Mouse (Mus musculus) embryonic facial prominence, embryonic 15.5 days (tissue): Measurements from ENCODE around the gene Pdzd8. TPM values are rescaled to one million over a fixed set of nuclear protein-coding genes. Genes with fewer than 3 reads are reported as not detected.

Experiments used
- ATAC-seq: fragments of 200-750 bp; cut with Nextera tagmentation; 2 replicates; pipeline ENCODE4 v1.8.0; 2017; ENCODE audit warnings: low read depth, moderate TSS enrichment; ENCODE audit not compliant: insufficient number of reproducible peaks, low FRiP score, low TSS enrichment
- H3K27ac ChIP-seq: fragments of 300-500 bp; sonication (generic); replicated peaks from 2 replicates; pipeline ENCODE4 v1.5.1; 2015; ENCODE audit warnings: mild to moderate bottlenecking, inconsistent platforms
- H3K27me3 ChIP-seq: fragments of 300-500 bp; sonication (generic); 2 replicates; pipeline ENCODE4 v1.6.1; 2015; ENCODE audit warnings: inconsistent platforms
- H3K36me3 ChIP-seq: fragments of 300-500 bp; sonication (generic); 2 replicates; pipeline ENCODE4 v1.6.1; 2015; ENCODE audit warnings: mild to moderate bottlenecking, inconsistent platforms
- H3K4me1 ChIP-seq: fragments of 300-500 bp; sonication (generic); 2 replicates; pipeline ENCODE4 v1.6.1; 2015; ENCODE audit warnings: inconsistent platforms
- H3K4me2 ChIP-seq: fragments of 300-500 bp; sonication (generic); replicated peaks from 2 replicates; pipeline ENCODE4 v1.6.1; 2015; ENCODE audit warnings: mild to moderate bottlenecking, inconsistent platforms
- H3K4me3 ChIP-seq: fragments of 300-500 bp; sonication (generic); replicated peaks from 2 replicates; pipeline ENCODE4 v1.5.1; 2015; ENCODE audit warnings: mild to moderate bottlenecking, inconsistent platforms
- H3K9ac ChIP-seq: fragments of 300-500 bp; sonication (generic); 2 replicates; pipeline ENCODE4 v1.6.1; 2015; ENCODE audit warnings: inconsistent platforms
- H3K9me3 ChIP-seq: fragments of 300-500 bp; sonication (generic); replicated peaks from 2 replicates; pipeline ENCODE4 v1.6.1; 2016; ENCODE audit warnings: inconsistent platforms
- WGBS: fragments of 180-500 bp; shearing (Covaris S2); methylation state at CpG from one replicate; pipeline ENCODE4 v1.1.7; 2015; 5-methylcytosine and 5-hydroxymethylcytosine counted together
- polyA plus RNA-seq: library from polyadenylated mRNA; unstranded; fragments of >200 nt; fragmentation: Nextera tagmentation; extraction: Ambion mirVana; gene quantifications from 2 replicates; pipeline ENCODE4 v1.2.1, GENCODE M21; 2015

Pdzd8 gene
- polyA plus RNA-seq, 1 experiment from 2014 or later: 10.1 TPM

DNA sequence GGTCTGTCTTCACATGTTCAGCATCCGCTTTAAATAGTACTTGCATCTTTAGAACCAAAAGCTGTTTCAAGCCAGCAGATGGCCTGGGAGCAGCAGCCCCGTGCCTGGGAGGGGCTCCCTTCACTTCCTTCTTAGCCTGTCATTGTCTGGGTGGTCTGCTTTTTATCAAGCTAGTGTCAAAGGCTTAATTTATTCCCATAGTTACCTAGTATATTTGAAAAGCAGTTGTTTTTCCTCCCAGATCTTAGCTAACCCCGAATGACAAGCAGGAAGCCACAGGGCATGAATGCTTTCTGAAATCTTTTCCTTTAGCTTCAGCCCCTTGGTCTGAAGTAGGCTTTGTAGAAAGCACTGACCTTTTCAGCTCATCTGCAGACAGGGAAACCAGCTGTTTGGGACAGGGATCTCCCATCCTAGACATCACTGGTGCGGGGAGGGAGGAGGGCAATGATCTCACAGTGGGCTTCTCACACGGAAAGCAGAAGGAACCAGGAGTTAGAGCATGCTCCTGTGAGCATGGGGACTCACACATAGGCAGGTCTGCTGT is 78.1 kb downstream of the Pdzd8 start:
- H3K27me3 ChIP-seq: peaks cover under 1% of the 10 kb centered on the region; the same call in 1 of the 2 replicates
- 13% methylated on average over 5 of the region's 5 CpGs for whole genome bisulfite sequencing
- no peak overlapping the region for H3K27ac ChIP-seq
- no peaks in the 10 kb centered on the region for H3K9me3 ChIP-seq
- no peak overlapping the region for H3K4me2 ChIP-seq
- H3K9ac ChIP-seq: no peak overlapping the region
- no peaks in the 10 kb centered on the region for H3K36me3 ChIP-seq
- peaks cover 9% of the 10 kb centered on the region; the same call in 1 of the 2 replicates for H3K4me1 ChIP-seq
- H3K4me3 ChIP-seq: no peak overlapping the region
- ATAC-seq: no peak

GRCm38 (mm10) chr19:59265907-59266306 is 79.7 kb downstream of the Pdzd8 start:
- no peak overlapping the region for H3K4me2 ChIP-seq
- no peaks in the 10 kb centered on the region for H3K36me3 ChIP-seq
- H3K4me3 ChIP-seq: no peak overlapping the region
- peaks cover 16% of the 10 kb centered on the region; the same call in 1 of the 2 replicates for H3K4me1 ChIP-seq
- H3K9ac ChIP-seq: no peak overlapping the region
- H3K27ac ChIP-seq: no peak overlapping the region
- H3K27me3 ChIP-seq: peaks cover 10% of the 10 kb centered on the region; the same call in 1 of the 2 replicates
- H3K9me3 ChIP-seq: no peaks in the 10 kb centered on the region
- WGBS: 55% methylated on average over 6 of the region's 6 CpGs
- ATAC-seq: no peak

DNA sequence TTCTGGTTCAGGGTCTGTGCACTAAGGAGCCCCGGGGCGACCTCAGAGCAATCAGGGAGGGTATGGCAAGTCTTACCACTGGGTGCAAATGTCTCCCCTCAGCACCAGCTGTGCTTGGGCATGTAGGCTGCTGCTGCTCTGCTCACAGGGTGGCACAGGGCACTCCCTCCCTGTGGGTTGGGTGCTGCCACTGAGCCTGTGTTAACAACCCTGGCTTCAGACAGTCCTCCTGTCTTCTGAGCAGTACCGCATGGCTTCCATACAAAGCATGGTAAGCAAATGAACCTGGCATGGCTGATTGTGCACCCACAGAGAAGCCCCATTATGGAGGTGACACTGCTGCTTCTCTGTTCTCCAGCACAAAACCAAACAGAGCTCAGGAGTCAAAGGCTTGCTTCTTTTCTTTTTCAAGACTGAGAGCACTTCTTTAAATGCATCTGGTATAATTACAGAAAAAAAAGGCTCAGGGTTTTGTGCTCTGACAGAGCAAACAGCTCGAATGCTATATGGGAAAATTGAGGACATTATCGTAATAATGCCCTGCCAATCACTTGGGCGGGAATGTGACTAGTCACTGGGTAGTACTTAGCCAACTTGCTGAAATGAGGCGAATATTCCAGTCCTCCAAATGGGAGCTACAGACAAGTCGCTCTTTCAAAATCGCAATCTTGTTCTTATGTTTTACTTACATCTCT is 80.6 kb downstream of the Pdzd8 start:
- ATAC-seq: no peak
- H3K36me3 ChIP-seq: no peaks in the 10 kb centered on the region

GRCm38 (mm10) chr19:59263171-59263570 is 82.4 kb downstream of the Pdzd8 start:
- Histone ChIP-seq H3K4me3 (no peak overlapping the region), H3K9me3 (no peaks in the 10 kb centered on the region), H3K4me2 (no peak overlapping the region), H3K9ac (no peak overlapping the region), H3K27me3 (peaks cover 18% of the 10 kb centered on the region; the same call in 1 of the 2 replicates), H3K4me1 (peaks cover 20% of the 10 kb centered on the region; the same call in 1 of the 2 replicates), H3K27ac (no peak overlapping the region), H3K36me3 (no peaks in the 10 kb centered on the region)
- WGBS: 81% methylated on average over 9 of the region's 9 CpGs
- ATAC-seq: no peak

More for the DNA sequence above, 80.6 kb downstream of the Pdzd8 start:
- H3K4me1 ChIP-seq: peaks cover 20% of the 10 kb centered on the region; the same call in 1 of the 2 replicates
- no peak overlapping the region for H3K4me2 ChIP-seq
- no peaks in the 10 kb centered on the region for H3K9me3 ChIP-seq
- WGBS: 62% methylated on average over 9 of the region's 9 CpGs
- peaks cover 18% of the 10 kb centered on the region; the same call in 1 of the 2 replicates for H3K27me3 ChIP-seq
- no peak overlapping the region for H3K4me3 ChIP-seq
- H3K9ac ChIP-seq: no peak overlapping the region
- no peak overlapping the region for H3K27ac ChIP-seq

- WGBS: 44% methylated on average over 7 of the region's 7 CpGs
- peak overlapping the region; percentile 86; the same call in 1 of the 2 replicates for H3K4me2 ChIP-seq
- no peak overlapping the region for H3K27ac ChIP-seq
- no peaks in the 10 kb centered on the region for H3K9me3 ChIP-seq
- no peak for ATAC-seq
- H3K9ac ChIP-seq: no peak overlapping the region
- H3K4me1 ChIP-seq: peaks cover 11% of the 10 kb centered on the region; the same call in 1 of the 2 replicates
- peak overlapping the region; percentile 43; the same call in 1 of the 2 replicates for H3K4me3 ChIP-seq
- peaks cover 18% of the 10 kb centered on the region; the same call in 1 of the 2 replicates for H3K27me3 ChIP-seq
- H3K36me3 ChIP-seq: no peaks in the 10 kb centered on the region
Measured at GRCm38 (mm10) chr19:59261604-59262003, 84.0 kb downstream of the Pdzd8 start.

DNA sequence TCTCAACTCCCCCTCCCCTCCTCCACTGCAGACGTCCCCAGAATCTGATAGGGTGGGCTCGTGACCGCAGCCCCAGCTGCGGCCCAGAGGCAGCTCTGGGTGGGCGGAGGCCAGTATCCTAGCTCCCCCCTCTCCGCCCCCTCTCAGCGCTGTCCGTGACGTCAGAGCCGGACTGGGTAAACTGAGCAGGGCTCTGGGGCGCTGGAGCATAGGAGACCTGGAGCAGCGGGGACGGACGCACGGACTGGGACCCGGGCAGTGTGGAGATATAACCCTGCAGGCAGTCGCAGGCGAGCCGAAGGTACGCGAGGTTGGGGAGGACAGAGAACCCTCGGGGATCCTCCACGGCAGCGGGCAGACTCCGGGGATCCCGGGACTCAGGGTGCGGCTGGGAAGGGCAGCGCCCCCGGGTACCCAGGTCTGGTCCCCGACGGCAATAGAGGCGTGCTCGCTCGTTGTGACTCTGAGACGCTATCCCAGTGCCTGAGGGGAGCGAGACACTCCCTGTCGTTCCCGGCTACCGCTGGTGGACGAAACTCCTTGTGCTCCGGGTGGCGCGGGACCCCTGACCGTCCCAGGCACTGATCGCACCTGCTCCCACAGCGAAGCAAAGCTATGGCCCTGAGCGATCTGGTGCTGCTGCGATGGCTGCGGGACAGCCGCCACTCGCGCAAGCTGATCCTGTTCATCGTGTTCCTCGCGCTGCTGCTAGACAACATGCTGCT is 84.7 kb downstream of the Pdzd8 start, which contains the start of gene Slc18a2:
TSS of gene Slc18a2 (plus strand) at position 179 of the 725 bp plus-strand sequence.
- Histone ChIP-seq H3K9ac (no peak within 1 kb of the TSS), H3K4me3 (peak within 1 kb of the TSS; percentile 43), H3K27ac (no peak within 1 kb of the TSS), H3K4me2 (peak within 1 kb of the TSS; percentile 86), H3K9me3 (no peaks in the 10 kb centered on the region), H3K36me3 (no peaks in the 10 kb centered on the region), H3K27me3 (peaks cover 18% of the 10 kb centered on the region; the same call in 1 of the 2 replicates), H3K4me1 (peaks cover 11% of the 10 kb centered on the region; the same call in 1 of the 2 replicates)
- under 1% methylated on average over 55 of the region's 55 CpGs for WGBS
- ATAC-seq: peak; percentile 73; the same call in 1 of the 2 replicates

DNA sequence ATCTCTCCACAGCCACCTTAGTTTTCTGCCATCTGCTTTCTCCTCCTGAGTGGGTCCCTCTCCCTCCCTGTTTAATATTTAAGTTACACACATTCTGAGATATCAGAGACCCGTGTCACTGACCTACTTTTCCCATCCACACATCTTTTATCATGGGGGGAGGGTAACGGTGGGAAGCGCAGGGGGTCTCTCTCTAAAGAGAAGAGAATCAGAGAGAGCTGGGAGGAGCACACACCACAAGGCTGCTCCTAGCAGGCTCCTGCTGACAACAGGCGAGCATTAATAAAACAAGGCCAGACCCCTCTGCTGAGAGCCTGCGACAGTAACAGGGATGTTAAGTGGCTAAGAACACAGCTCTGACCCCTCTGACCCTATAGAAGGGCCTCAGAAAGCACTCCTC is 85.9 kb downstream of the Pdzd8 start:
- Histone ChIP-seq H3K27me3 (peaks cover 18% of the 10 kb centered on the region; the same call in 1 of the 2 replicates), H3K27ac (no peak overlapping the region), H3K4me3 (no peak overlapping the region), H3K4me2 (no peak overlapping the region), H3K9me3 (no peaks in the 10 kb centered on the region), H3K4me1 (peaks cover 11% of the 10 kb centered on the region; the same call in 1 of the 2 replicates), H3K9ac (no peak overlapping the region), H3K36me3 (no peaks in the 10 kb centered on the region)
- WGBS: 53% methylated on average over 5 of the region's 5 CpGs
- ATAC-seq: no peak

GRCm38 (mm10) chr19:59252651-59253050 is 92.9 kb downstream of the Pdzd8 start:
- H3K27me3 ChIP-seq: no peaks in the 10 kb centered on the region
- no peak overlapping the region for H3K9ac ChIP-seq
- H3K4me1 ChIP-seq: no peaks in the 10 kb centered on the region
- no peaks in the 10 kb centered on the region for H3K36me3 ChIP-seq
- no peak overlapping the region for H3K4me3 ChIP-seq
- ATAC-seq: no peak
- no peaks in the 10 kb centered on the region for H3K9me3 ChIP-seq
- H3K4me2 ChIP-seq: no peak overlapping the region
- H3K27ac ChIP-seq: no peak overlapping the region
- 73% methylated on average over 2 of the region's 2 CpGs for WGBS

- Histone ChIP-seq H3K4me1 (no peaks in the 10 kb centered on the region), H3K4me3 (no peak overlapping the region), H3K36me3 (no peaks in the 10 kb centered on the region), H3K9ac (no peak overlapping the region), H3K9me3 (no peaks in the 10 kb centered on the region), H3K27ac (no peak overlapping the region), H3K27me3 (no peaks in the 10 kb centered on the region), H3K4me2 (no peak overlapping the region)
- 73% methylated on average over 11 of the region's 11 CpGs for WGBS
- no peak for ATAC-seq
Measured at GRCm38 (mm10) chr19:59248553-59249286, 96.9 kb downstream of the Pdzd8 start.

- Histone ChIP-seq H3K9ac (no peak overlapping the region), H3K9me3 (no peaks in the 10 kb centered on the region), H3K36me3 (no peaks in the 10 kb centered on the region), H3K4me2 (no peak overlapping the region), H3K27ac (no peak overlapping the region), H3K27me3 (no peaks in the 10 kb centered on the region), H3K4me3 (no peak overlapping the region), H3K4me1 (no peaks in the 10 kb centered on the region)
- 84% methylated on average over 4 of the region's 4 CpGs for WGBS
- ATAC-seq: no peak
Measured at GRCm38 (mm10) chr19:59248144-59248543, 97.4 kb downstream of the Pdzd8 start.
